Mouse (Mus musculus): Measurements from ENCODE around the gene Hist1h4a. TPM values are rescaled to one million over a fixed set of nuclear protein-coding genes. Genes with fewer than 3 reads are reported as not detected.
A peak's percentile ranks its signal among the peaks of the same experiment; 100 is the strongest.
"Not testable (repeated sequence)": the region's sequence is repeated elsewhere in the genome, so short reads cannot be mapped to it uniquely, and the experiment has no call there.

Hist1h4a gene
- polyA plus RNA-seq, 1 experiment from 2014 or later: 1.1 TPM

- not testable (repeated sequence) for H3K27ac ChIP-seq (replicated peaks; ENCODE audit: low read depth, low read length); H3K4me2 ChIP-seq (ENCODE audit: low read length); H3K4me1 ChIP-seq (ENCODE audit: control insufficient read depth, insufficient read depth, low read length); ATAC-seq (ENCODE audit: low FRiP score, low TSS enrichment); H3K27me3 ChIP-seq (ENCODE audit: control insufficient read depth, insufficient read depth, low read length); H3K9ac ChIP-seq (replicated peaks; ENCODE audit: low read length); H3K36me3 ChIP-seq (ENCODE audit: control insufficient read depth, insufficient read depth, low read length); H3K4me3 ChIP-seq (replicated peaks; ENCODE audit: low read depth, low read length); H3K9me3 ChIP-seq (ENCODE audit: control insufficient read depth, low read length); DNase-seq
- 90% methylated on average over 2 of the region's 2 CpGs for WGBS
Observed at GRCm38 (mm10) chr13:23769613-23770012, 8.6 kb upstream of the Hist1h4a start, which contains the start of gene Trim38. Trim38 (plus strand) TSS chr13:23769913.

DNA sequence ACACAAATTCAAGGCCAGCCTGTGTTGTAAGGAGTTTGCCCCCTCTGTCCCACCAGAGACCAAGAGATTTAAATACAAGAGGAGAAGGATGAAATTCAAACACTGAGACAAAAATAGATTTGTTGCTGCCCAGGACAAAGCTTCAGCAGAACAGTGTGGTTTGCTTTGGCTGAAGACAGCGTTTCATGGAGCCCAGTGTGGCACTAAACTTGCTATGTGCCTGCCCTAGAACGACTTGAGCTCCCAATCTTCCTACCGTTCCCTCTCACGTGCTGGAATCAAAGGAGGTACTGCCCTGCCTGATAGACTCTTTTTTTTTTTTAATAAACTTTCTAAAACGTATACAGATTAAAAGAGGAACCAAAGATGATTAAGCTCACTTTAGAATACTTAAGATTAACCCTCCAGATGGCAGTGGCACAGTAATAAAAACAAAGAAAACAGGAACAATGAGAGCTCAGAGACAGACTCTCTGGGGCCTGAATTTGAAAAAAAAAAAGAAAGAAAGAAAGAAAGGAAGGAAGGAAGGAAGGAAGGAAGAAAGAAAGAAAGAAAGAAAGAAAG, 7.9 kb upstream of the Hist1h4a start:
- H3K27ac ChIP-seq (replicated peaks; ENCODE audit: low read depth, low read length): no peak overlapping the region
- no peaks in the 10 kb centered on the region for H3K9me3 ChIP-seq (ENCODE audit: control insufficient read depth, low read length)
- DNase-seq (no peak), ATAC-seq (ENCODE audit: low FRiP score, low TSS enrichment) (no peak)
- 41% methylated on average over 5 of the region's 5 CpGs for WGBS
- H3K4me1 ChIP-seq (ENCODE audit: control insufficient read depth, insufficient read depth, low read length): peaks cover 12% of the 10 kb centered on the region
- no peak overlapping the region for H3K4me3 ChIP-seq (replicated peaks; ENCODE audit: low read depth, low read length)
- H3K36me3 ChIP-seq (ENCODE audit: control insufficient read depth, insufficient read depth, low read length): no peaks in the 10 kb centered on the region
- H3K9ac ChIP-seq (replicated peaks; ENCODE audit: low read length): no peak overlapping the region
- no peak overlapping the region for H3K4me2 ChIP-seq (ENCODE audit: low read length)
- H3K27me3 ChIP-seq (ENCODE audit: control insufficient read depth, insufficient read depth, low read length): no peaks in the 10 kb centered on the region

GRCm38 (mm10) chr13:23766772-23767171, 5.7 kb upstream of the Hist1h4a start:
- Histone ChIP-seq H3K4me2 (ENCODE audit: low read length) (no peak overlapping the region), H3K4me3 (replicated peaks; ENCODE audit: low read depth, low read length) (no peak overlapping the region), H3K9me3 (ENCODE audit: control insufficient read depth, low read length) (no peaks in the 10 kb centered on the region), H3K4me1 (ENCODE audit: control insufficient read depth, insufficient read depth, low read length) (peaks cover 18% of the 10 kb centered on the region), H3K9ac (replicated peaks; ENCODE audit: low read length) (no peak overlapping the region), H3K36me3 (ENCODE audit: control insufficient read depth, insufficient read depth, low read length) (no peaks in the 10 kb centered on the region), H3K27me3 (ENCODE audit: control insufficient read depth, insufficient read depth, low read length) (no peaks in the 10 kb centered on the region), H3K27ac (replicated peaks; ENCODE audit: low read depth, low read length) (no peak overlapping the region)
- ATAC-seq (ENCODE audit: low FRiP score, low TSS enrichment) (no peak), DNase-seq (no peak)

- DNase-seq (no peak), ATAC-seq (ENCODE audit: low FRiP score, low TSS enrichment) (no peak)
- H3K36me3 ChIP-seq (ENCODE audit: control insufficient read depth, insufficient read depth, low read length): no peaks in the 10 kb centered on the region
- H3K4me2 ChIP-seq (ENCODE audit: low read length): no peak overlapping the region
- H3K4me1 ChIP-seq (ENCODE audit: control insufficient read depth, insufficient read depth, low read length): peaks cover 23% of the 10 kb centered on the region
- no peaks in the 10 kb centered on the region for H3K9me3 ChIP-seq (ENCODE audit: control insufficient read depth, low read length)
- no peak overlapping the region for H3K9ac ChIP-seq (replicated peaks; ENCODE audit: low read length)
- H3K27ac ChIP-seq (replicated peaks; ENCODE audit: low read depth, low read length): no peak overlapping the region
- no peaks in the 10 kb centered on the region for H3K27me3 ChIP-seq (ENCODE audit: control insufficient read depth, insufficient read depth, low read length)
- no peak overlapping the region for H3K4me3 ChIP-seq (replicated peaks; ENCODE audit: low read depth, low read length)
- WGBS: 66% methylated on average over 1 of the region's 1 CpGs
Observed at GRCm38 (mm10) chr13:23765172-23765513, 4.1 kb upstream of the Hist1h4a start.

DNA sequence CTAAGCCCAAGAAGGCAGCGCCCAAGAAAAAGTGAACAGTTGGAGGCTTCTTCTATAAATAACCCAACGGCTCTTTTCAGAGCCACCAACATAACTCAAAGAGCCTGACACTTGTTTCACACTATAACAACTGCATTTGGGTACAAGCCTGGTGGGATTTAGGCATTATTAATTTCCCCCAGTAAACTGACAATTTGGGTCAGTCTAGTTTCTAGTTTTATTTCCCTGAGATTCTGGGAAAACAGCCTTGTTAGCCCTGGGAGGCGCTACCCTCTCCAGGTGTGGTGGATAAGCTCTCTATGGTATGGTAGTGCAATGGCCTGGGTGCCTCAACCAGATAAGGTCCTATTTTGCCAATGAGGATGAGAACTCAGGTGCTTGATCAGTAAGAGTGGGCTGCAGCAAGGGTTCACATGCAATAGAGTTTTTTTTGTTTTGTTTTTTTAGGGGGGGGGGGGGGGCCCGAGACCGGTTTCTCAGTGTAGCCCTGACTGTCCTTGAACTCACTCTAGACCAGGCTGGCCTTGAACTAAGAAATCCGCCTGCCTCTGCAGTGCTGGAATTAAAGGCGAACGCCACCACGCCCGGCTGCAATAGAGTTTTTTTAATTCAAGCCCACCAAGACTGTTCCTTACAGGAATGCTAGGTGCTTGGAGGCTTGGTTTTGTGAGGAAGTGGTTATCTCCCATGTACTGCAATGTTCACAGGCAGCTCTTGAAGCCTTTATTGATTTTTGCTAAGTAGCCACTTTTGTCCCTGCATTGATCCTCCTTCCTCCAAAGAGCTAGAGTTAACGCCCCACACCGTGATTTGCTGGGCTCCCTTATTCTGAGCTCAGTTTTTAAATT, 3.5 kb upstream of the Hist1h4a start:
- Histone ChIP-seq H3K27ac (replicated peaks; ENCODE audit: low read depth, low read length) (no peak overlapping the region), H3K4me2 (ENCODE audit: low read length) (peak overlapping the region; percentile 77), H3K36me3 (ENCODE audit: control insufficient read depth, insufficient read depth, low read length) (no peaks in the 10 kb centered on the region), H3K27me3 (ENCODE audit: control insufficient read depth, insufficient read depth, low read length) (no peaks in the 10 kb centered on the region), H3K9me3 (ENCODE audit: control insufficient read depth, low read length) (no peaks in the 10 kb centered on the region), H3K9ac (replicated peaks; ENCODE audit: low read length) (no peak overlapping the region), H3K4me1 (ENCODE audit: control insufficient read depth, insufficient read depth, low read length) (peaks cover 26% of the 10 kb centered on the region), H3K4me3 (replicated peaks; ENCODE audit: low read depth, low read length) (peak overlapping the region; percentile 46; the same call in 1 of the 2 replicates)
- whole genome bisulfite sequencing: 28% methylated on average over 12 of the region's 12 CpGs
- ATAC-seq (ENCODE audit: low FRiP score, low TSS enrichment) (no peak), DNase-seq (no peak)

DNA sequence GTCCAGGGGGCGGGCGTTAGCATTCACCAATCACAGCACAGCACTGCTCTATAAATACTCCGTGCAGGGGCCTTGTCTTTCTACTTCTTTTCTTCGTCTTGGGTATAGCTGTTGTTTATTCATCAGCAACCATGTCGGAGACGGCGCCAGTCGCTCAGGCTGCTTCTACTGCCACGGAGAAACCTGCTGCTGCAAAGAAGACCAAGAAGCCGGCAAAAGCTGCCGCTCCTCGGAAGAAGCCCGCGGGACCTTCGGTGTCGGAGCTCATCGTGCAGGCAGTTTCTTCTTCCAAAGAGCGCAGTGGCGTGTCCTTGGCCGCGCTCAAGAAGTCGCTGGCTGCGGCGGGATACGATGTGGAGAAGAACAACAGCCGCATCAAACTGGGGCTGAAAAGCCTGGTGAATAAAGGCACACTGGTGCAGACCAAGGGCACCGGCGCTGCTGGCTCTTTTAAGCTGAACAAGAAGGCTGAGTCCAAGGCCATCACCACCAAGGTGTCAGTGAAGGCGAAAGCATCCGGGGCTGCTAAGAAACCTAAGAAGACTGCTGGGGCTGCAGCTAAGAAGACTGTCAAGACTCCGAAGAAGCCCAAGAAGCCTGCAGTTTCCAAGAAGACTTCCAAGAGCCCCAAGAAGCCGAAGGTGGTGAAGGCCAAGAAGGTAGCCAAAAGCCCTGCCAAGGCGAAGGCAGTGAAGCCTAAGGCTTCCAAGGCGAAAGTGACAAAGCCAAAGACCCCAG, 2.7 kb upstream of the Hist1h4a start, which contains the start of gene Hist1h1a:
Gene Hist1h1a, plus strand, starts transcription at position 81 of the 738 bp plus-strand sequence.
- DNase-seq (peak; percentile 93), ATAC-seq (ENCODE audit: low FRiP score, low TSS enrichment) (peak; percentile 75)
- H3K9me3 ChIP-seq (ENCODE audit: control insufficient read depth, low read length): no peaks in the 10 kb centered on the region
- H3K4me1 ChIP-seq (ENCODE audit: control insufficient read depth, insufficient read depth, low read length): peaks cover 26% of the 10 kb centered on the region
- peak within 1 kb of the TSS; percentile 79 for H3K27ac ChIP-seq (replicated peaks; ENCODE audit: low read depth, low read length)
- no peaks in the 10 kb centered on the region for H3K27me3 ChIP-seq (ENCODE audit: control insufficient read depth, insufficient read depth, low read length)
- no peaks in the 10 kb centered on the region for H3K36me3 ChIP-seq (ENCODE audit: control insufficient read depth, insufficient read depth, low read length)
- H3K4me3 ChIP-seq (replicated peaks; ENCODE audit: low read depth, low read length): peak within 1 kb of the TSS; percentile 46
- WGBS: 2% methylated on average over 34 of the region's 34 CpGs
- H3K9ac ChIP-seq (replicated peaks; ENCODE audit: low read length): peak within 1 kb of the TSS; percentile 36
- peak within 1 kb of the TSS; percentile 77 for H3K4me2 ChIP-seq (ENCODE audit: low read length)

GRCm38 (mm10) chr13:23763242-23763585, 2.2 kb upstream of the Hist1h4a start:
- Histone ChIP-seq H3K4me1 (ENCODE audit: control insufficient read depth, insufficient read depth, low read length) (peaks cover 26% of the 10 kb centered on the region), H3K36me3 (ENCODE audit: control insufficient read depth, insufficient read depth, low read length) (no peaks in the 10 kb centered on the region), H3K27ac (replicated peaks; ENCODE audit: low read depth, low read length) (peak overlapping the region; percentile 79; the same call in 1 of the 2 replicates), H3K27me3 (ENCODE audit: control insufficient read depth, insufficient read depth, low read length) (no peaks in the 10 kb centered on the region), H3K9ac (replicated peaks; ENCODE audit: low read length) (no peak overlapping the region), H3K4me2 (ENCODE audit: low read length) (peak overlapping the region; percentile 77), H3K9me3 (ENCODE audit: control insufficient read depth, low read length) (no peaks in the 10 kb centered on the region), H3K4me3 (replicated peaks; ENCODE audit: low read depth, low read length) (peak overlapping the region; percentile 46)
- DNase-seq (no peak), ATAC-seq (ENCODE audit: low FRiP score, low TSS enrichment) (no peak)
- 1% methylated on average over 10 of the region's 10 CpGs for WGBS

- H3K4me3 ChIP-seq (replicated peaks; ENCODE audit: low read depth, low read length): peak within 1 kb of the TSS; percentile 46
- H3K27ac ChIP-seq (replicated peaks; ENCODE audit: low read depth, low read length): peak within 1 kb of the TSS; percentile 79
- peak; percentile 86 for DNase-seq
- H3K36me3 ChIP-seq (ENCODE audit: control insufficient read depth, insufficient read depth, low read length); H3K9me3 ChIP-seq (ENCODE audit: control insufficient read depth, low read length); H3K27me3 ChIP-seq (ENCODE audit: control insufficient read depth, insufficient read depth, low read length): not testable (repeated sequence)
- H3K4me2 ChIP-seq (ENCODE audit: low read length): peak within 1 kb of the TSS; percentile 77
- under 1% methylated on average over 35 of the region's 52 CpGs for WGBS
- H3K9ac ChIP-seq (replicated peaks; ENCODE audit: low read length): peak within 1 kb of the TSS; percentile 34; the same call in 1 of the 2 replicates
- ATAC-seq (ENCODE audit: low FRiP score, low TSS enrichment): peak; percentile 68
- peaks cover 31% of the 10 kb centered on the region for H3K4me1 ChIP-seq (ENCODE audit: control insufficient read depth, insufficient read depth, low read length)
Observed at GRCm38 (mm10) chr13:23761871-23762821, 1.1 kb upstream of the Hist1h4a start, which contains the start of gene Hist1h3a. Hist1h3a (minus strand) TSS chr13:23762386.
